Mouse (Mus musculus) monocyte, adult 2 months (primary cell): Measurements from ENCODE around the gene Lcat.

Source experiments
- DNase-seq, 2 experiments: peaks; one replicate each; pipeline ENCODE4 v3.0.0; 2022; ENCODE audit warnings: low spot score in 2 of 2, low read depth in 1 of 2

Gene Lcat

DNA sequence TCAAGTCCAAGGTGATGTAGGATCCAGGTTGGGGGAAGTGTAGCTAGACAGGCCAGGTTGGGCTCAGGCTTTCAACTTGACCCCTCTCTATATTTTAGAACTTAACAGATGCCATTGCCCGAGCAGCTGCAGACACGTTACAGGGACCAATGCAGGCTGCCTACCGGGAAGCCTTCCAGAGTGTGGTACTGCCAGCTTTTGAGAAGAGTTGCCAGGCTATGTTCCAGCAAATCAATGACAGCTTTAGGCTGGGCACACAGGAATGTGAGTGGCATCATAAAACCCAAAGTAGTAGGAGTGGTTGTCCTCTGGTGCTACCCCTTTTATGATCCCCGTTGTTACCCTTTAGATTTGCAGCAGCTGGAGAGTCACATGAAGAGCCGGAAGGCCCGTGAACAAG is 52.3 kb downstream of the Lcat start:
- DNase-seq, result no peak

- no peak for DNase-seq
Observed at GRCm38 (mm10) chr8:105889756-105890465, 53.3 kb downstream of the Lcat start.
